Mouse (Mus musculus): ENCODE measurements at regions not wholly inside any gene's neighbourhood (a gene's known extent, or its start where the extent isn't known, plus 50 kb on each side); places are given as distances from the start of the nearest gene placed in this dataset.
"Not testable (repeated sequence)": the region's sequence is repeated elsewhere in the genome, so short reads cannot be mapped to it uniquely, and the experiment has no call there.

GRCm38 (mm10) chr12:98144464-98144863 lies 114.8 kb downstream of the Galc start:
- DNase-seq (ENCODE audit: low read depth, low spot score) = no peak

GRCm38 (mm10) chr12:98143170-98143569 lies 116.1 kb downstream of the Galc start:
- no peak for DNase-seq (ENCODE audit: low read depth, low spot score)

GRCm38 (mm10) chr12:98139906-98140305 lies 119.4 kb downstream of the Galc start:
- DNase-seq (ENCODE audit: low read depth, low spot score) = not testable (repeated sequence)

DNA sequence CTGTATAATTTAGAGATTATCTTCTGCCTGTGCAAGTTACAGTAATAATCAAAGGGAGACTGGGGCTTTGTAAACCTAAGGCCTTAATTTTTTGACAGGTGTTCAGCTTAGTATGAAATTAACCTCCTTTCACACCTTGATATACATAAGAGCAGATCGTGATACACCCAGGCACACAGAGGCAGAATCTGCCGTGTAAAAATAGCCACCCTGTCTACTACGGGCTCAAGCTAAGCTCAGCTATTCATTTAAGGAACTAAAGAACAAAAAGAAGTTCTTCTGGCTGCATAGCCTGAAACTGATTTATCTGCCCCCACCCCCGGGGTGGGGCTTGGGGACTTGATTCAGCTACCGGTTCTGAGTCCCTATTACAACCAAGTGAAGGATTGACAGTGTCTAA lies 128.0 kb downstream of the Galc start:
- no peak for DNase-seq (ENCODE audit: low read depth, low spot score)

DNA sequence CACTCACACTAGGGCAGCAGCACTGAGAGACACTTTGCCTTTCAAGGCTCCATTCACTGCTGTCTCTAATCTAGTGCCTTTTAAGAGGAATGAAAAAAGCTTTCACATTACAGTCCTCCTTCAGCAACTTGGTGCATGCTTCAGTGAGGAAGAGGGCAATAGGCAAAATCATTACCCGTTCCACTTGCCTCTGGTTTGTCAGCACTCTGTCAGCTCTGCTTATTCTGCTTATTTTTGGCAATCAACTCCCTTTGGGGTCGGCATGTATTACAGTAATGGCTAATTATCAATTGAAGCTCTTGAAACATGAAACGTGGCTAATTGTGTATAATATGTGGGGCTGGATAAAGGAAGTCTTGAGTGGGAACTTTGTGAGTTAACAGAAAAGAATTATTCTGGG lies 135.7 kb downstream of the Galc start:
- no peak for DNase-seq (ENCODE audit: low read depth, low spot score)

DNA sequence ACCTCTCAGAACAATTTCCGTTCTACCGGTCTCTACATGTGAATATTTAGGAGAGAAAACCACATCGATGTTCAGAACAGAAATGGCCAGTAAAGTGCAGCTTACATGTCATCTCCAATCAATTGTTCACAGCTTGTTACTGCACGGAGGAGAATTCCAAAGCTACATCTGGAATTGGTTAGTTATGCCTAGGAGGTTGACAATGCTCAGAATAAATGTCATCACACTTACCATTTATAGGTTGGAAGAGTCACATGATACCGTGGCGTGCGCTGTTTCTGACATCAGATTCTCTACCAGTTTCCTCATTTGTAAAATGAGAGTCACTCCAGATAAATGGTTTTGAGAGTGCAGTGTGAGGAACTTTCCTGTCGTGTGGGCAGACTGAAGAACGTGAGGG lies 151.2 kb downstream of the Galc start:
- DNase-seq (ENCODE audit: low read depth, low spot score) = no peak

DNA sequence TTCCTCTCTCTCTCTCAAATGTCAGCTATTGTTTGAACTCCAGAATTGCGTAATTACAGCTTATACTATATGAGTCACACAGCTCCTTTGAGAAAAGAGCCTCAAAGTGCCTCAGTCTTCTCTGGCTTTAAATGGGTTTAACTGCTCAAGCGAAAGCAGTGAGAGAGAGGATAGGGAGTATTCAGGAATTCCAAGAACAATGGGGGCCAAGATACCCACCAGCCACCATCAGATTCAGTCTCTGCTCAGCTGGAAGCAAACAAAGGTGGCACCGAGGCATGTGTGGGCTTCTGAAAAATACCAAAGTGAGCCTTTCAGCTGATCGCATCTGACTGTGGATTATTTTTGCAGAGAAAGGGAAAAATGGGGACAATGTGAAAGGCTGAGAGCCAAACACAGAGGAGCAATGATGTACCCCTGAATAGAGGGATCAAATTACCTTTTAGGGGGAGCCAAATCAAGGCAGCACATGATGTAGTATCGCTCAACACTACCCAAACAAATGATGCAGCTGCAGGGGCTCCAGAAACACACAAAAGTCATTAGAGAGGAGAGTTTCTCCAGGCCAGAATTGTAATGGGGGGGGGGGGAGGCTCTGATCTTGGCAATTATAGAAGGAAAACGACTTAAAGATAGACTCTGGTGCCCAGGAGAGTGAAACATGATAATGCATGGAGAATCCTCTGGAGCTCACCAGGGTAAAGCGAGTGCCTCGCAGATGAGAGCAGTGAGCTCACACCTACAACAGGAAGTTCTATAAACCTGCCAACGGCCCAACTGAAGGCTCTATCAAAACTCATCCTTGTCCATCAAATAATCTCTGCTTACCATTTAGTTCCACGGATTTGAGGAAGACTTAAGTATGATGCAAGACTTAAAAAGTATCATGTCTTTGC lies 152.2 kb downstream of the Galc start:
- DNase-seq (ENCODE audit: low read depth, low spot score) = no peak

GRCm38 (mm10) chr12:98106151-98106788 lies 153.0 kb downstream of the Galc start:
- no peak for DNase-seq (ENCODE audit: low read depth, low spot score)

- no peak for DNase-seq (ENCODE audit: low read depth, low spot score)
These were observed 153.5 kb downstream of the Galc start for GRCm38 (mm10) chr12:98105749-98106148.

DNA sequence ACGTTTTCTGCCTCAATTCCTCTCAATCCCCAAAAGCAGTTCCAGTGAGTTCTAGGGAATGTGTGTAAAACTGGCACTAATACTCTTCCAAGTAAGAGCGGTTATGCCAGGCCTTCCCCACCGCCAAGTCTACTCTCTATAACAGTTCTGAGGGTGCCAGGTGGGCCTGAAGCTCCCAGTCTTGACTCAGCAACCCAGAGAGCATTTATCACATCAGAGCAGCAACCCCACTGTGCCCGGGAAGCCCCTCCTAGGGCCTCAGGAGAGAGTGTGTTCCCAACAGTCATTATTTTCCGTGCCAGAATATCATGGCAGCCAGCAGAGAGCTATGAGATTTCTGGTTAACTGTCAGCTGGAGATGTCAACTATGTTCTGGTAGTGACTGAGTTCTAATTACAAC lies 169.1 kb downstream of the Galc start:
- no peak for DNase-seq (ENCODE audit: low read depth, low spot score)

DNA sequence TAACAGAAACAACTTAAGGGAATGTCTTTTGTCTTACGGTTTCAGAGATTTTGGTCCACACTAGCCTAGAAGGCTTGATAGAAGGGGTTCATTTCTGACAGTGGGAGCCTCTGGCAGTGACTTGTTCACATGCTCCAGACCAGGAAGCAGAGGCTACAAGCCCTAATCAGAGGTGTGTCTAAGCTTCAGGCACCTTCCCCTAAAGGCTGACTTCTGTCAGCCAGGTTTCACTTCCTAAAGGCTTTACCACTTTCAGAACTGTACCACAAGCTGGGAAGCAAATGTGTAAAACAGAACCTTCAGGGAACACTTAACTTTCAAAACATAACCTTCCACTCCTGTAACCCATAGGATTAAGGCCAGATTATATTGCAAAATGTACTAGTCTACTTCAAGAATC lies 180.9 kb downstream of the Galc start:
- DNase-seq (ENCODE audit: low read depth, low spot score) = no peak

GRCm38 (mm10) chr12:98075580-98075979 lies 183.7 kb downstream of the Galc start:
- DNase-seq (ENCODE audit: low read depth, low spot score) = no peak

DNA sequence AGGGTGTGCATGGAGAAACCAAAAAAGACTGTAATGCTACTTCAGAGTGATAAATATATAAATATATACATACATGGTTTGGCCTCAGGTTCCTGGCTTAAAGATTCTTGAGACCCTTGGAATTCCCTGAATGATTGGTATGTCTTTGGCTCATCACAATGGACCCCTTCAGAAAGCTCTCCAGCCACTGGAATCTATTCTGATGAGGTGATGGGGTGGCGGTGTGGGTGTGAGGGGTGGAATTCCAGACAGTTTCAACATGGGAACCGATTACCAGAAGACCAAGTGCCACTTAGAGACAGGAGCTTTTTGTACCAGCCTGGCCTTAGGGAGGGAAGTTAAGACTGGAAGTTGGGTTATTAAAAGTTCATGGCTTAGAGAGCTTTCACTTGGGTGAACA lies 190.1 kb downstream of the Galc start:
- DNase-seq (ENCODE audit: low read depth, low spot score) = no peak

DNA sequence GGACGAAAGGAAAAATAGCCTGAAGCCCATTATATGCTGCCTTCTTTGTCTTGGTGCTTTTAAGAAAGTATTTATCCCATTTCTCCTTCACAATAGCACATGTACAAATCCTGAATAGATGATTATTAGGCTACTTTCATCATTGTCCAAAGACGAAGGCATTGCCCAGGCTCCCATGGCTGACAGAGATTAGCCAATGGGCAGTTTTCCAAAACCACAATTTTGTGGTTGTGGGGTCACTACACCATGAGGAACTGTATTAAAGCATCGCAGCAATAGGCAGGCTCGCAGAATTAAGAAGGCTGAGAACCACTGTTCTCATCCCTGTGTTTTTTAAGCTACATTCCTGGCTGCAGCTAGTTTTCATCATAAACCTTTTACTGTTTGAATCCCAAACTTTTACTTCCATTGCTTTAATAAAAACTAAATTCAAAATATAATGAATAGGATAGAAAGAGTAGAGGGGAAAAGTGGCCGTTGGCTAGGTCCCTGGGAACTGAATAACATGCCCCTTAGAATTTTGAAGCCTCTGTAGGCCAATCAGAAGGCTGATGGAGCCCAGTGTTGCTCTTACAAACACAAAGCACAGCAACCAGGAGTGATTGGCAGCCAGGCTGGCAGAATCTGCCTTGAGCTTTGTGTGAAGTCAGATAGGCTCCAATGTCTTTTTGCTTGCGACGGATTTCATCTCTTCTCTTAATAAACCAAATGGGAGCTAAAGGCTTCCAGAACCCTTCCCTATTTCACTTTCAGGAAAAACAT lies 199.7 kb downstream of the Galc start:
- DNase-seq (ENCODE audit: low read depth, low spot score) = no peak

DNA sequence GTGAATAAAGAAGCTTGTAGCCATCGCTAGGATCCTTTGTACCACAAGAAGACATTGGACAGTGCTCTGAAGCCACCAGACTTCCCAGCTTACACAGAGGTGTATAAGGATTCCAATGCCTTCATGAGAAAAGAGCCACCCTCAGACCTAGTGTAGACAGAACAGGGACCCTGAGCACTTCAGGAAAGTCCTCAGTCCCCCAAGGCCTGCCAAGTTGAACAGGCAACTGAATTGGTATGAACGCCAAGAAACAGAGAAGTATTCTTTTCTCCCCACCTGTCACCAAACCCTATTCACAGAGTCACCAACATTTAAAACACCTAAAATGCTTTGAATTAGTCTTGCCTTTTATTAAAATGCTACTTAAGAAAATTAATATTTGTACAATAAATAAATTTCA lies 200.3 kb downstream of the Galc start:
- no peak for DNase-seq (ENCODE audit: low read depth, low spot score)

- no peak for DNase-seq (ENCODE audit: low read depth, low spot score)
These were observed 208.3 kb downstream of the Galc start for GRCm38 (mm10) chr12:98050934-98051333.

DNA sequence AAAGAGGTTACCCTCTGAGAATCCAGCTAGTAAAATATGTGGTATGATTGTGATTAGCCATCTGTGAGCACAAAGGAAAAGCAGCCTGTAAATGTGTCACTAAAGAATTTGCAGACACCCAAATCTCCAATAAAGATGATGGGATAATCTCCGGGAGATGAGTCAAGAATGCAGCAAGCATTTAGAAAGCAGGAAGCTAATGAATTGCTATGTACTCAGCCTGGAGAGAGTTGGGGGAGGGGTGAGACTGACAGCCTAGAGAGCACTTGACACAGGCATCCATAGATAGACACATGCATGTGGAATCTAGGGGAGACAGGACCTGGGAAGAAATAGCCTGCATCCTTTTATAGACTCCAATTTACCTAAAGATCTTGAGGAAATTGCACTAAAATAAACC lies 208.8 kb downstream of the Galc start:
- DNase-seq (ENCODE audit: low read depth, low spot score) = no peak

DNA sequence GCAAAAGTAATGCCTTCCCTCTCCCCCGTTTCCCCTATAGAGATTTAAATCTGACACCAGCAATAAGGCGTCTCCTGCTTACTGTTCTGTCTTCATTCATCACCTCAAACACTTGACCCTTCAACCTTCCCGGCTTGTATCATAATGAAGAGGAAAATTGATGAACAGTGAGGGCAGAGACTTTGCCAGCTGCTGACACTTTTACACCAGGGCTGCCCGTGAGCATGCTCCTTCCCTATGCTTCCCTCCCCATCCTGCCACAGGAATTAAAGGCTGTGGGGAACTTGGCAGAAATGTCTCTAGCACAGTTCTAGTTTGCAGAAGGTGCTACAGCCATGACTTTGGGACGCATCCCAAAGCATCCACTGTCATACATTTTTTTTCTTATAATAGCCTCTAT lies 209.2 kb downstream of the Galc start:
- no peak for DNase-seq (ENCODE audit: low read depth, low spot score)

- no peak for DNase-seq (ENCODE audit: low read depth, low spot score)
These were observed 211.5 kb downstream of the Galc start for GRCm38 (mm10) chr12:98047765-98048164.

DNA sequence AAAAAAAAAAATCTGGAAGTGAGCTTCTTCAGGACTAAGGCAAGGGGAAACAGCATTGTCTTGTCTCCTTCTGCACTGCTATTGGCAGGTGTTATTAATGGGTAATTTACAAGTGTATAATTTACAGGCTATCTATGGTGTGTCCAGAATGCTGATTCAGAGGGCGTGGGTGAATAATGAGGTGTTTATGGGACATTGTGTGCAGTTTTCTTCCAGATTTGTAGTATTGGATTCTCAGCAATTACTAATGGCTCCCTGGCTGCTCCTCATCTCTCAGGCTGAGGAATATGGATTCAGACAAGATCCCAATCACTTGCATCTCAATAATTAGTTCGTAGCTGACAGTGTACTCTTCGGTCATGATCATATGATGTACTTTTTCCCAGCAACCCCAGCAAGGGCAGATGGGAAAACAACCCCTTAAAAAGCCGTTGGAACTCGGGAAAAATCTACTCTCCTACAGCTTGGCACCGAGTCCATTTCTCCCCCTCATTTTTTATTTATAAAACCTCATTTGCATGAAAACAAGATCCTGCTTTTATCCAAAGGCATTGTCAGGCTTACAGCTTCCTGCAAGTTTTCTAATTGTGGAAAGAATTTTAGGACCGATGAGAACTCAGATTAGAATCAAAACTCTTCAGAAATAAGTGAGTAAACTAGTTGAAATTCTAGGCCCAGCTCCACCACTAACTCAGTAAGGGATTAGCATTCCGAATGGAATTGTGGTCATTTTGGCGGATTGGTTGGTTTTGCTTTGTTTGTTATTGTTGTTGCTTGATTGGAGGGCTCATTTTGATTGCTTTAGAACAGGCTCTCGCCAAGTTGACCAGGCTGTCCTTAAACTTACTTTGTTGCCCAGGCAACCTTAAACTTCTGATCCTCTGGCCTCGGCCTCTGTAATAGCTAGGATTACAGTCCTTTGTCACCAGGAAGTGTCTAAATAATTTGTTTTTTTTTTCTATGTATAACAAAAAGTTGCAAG lies 212.5 kb downstream of the Galc start:
- no peak for DNase-seq (ENCODE audit: low read depth, low spot score)

DNA sequence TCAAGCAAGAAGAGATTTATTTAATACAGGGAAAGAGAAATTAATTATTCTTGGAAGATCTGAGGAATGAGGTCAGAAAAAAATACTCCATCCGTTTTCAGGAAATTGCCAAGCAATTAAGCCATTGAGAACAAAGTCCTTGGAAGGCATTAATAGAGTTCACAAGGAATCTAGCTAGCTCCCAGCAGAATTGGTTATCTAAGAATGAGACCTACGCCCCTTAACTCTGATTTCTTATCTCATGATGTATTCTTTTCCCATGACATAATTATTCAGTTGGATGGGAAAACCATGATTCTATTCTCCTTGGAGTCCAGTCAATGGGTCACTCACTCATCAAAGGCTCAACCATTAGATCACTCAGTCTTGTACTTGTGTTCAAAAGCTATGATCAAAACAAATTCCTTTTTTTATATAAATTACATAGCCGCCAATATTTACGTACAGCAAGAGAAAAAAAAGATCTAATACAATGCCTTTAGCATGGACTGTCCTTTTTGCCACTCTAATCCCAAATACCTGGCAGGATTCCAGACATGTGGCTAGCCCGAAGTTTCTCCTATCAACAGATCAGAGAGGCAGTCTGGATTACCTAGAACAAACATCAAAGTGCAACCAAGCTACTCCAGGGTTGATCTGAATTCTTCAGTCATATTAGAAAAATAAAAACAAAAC lies 213.3 kb downstream of the Galc start:
- DNase-seq (ENCODE audit: low read depth, low spot score) = no peak

Measured in CD4-positive, CD25-positive, alpha-beta regulatory T cell, adult 2 months (primary cell).